Mouse (Mus musculus): ENCODE data around the gene Fam122a.

Fam122a gene

DNA sequence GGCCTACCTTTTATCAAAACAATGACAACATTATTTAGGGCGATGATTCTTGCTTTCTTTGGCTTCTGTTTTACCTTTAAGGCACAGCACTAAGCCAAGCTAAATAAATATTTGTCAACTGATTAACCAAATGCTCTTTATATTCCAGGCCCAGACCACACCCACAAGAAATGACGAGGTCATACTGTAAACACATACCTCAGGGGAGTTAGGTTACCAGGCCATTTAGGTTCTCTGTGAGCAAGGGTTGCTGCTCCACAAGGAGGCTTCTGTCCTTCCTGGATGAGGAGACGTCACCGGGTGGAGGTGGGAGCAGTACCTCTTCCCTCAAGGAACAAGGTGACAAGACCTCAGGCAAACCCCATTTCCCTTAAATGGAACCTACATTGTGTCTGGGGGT is 49.9 kb downstream of the Fam122a start:
- DNase-seq, result no peak

GRCm38 (mm10) chr19:24426759-24427181 is 50.4 kb downstream of the Fam122a start:
- DNase-seq, result no peak
